Mouse (Mus musculus): Measurements from ENCODE around the gene Lamp1.
"Not testable (repeated sequence)": the region's sequence is repeated elsewhere in the genome, so short reads cannot be mapped to it uniquely, and the experiment has no call there.

The Lamp1 gene

GRCm38 (mm10) chr8:13158718-13159376 is at the start of gene Lamp1:
Lamp1 (plus strand) TSS chr8:13159161.
- DNase-seq (ENCODE audit: low spot score in 2 of 2): peak; percentile 99

- no peak for DNase-seq (ENCODE audit: low spot score in 2 of 2)
Observed at GRCm38 (mm10) chr8:13109416-13109960, 49.5 kb upstream of the Lamp1 start.

- no peak for DNase-seq (ENCODE audit: low spot score in 2 of 2)
Observed at GRCm38 (mm10) chr8:13111917-13112316, 47.0 kb upstream of the Lamp1 start.

- no peak for DNase-seq (ENCODE audit: low spot score in 2 of 2)
Observed at GRCm38 (mm10) chr8:13113232-13113631, 45.7 kb upstream of the Lamp1 start.

GRCm38 (mm10) chr8:13117096-13117495 is 41.9 kb upstream of the Lamp1 start:
- DNase-seq (ENCODE audit: low spot score in 2 of 2): no peak

GRCm38 (mm10) chr8:13118516-13118915 is 40.4 kb upstream of the Lamp1 start:
- no peak for DNase-seq (ENCODE audit: low spot score in 2 of 2)

GRCm38 (mm10) chr8:13120882-13121665 is 37.9 kb upstream of the Lamp1 start:
- no peak for DNase-seq (ENCODE audit: low spot score in 2 of 2)

- no peak for DNase-seq (ENCODE audit: low spot score in 2 of 2)
Observed at GRCm38 (mm10) chr8:13122887-13123421, 36.0 kb upstream of the Lamp1 start.

GRCm38 (mm10) chr8:13124897-13125296 is 34.1 kb upstream of the Lamp1 start:
- no peak for DNase-seq (ENCODE audit: low spot score in 2 of 2)

GRCm38 (mm10) chr8:13132220-13132619 is 26.7 kb upstream of the Lamp1 start:
- DNase-seq (ENCODE audit: low spot score in 2 of 2): not testable (repeated sequence)

- DNase-seq (ENCODE audit: low spot score in 2 of 2): no peak
Observed at GRCm38 (mm10) chr8:13139641-13140182, 19.2 kb upstream of the Lamp1 start.

- DNase-seq (ENCODE audit: low spot score in 2 of 2): no peak
Observed at GRCm38 (mm10) chr8:13141681-13142080, 17.3 kb upstream of the Lamp1 start.

- no peak for DNase-seq (ENCODE audit: low spot score in 2 of 2)
Observed at GRCm38 (mm10) chr8:13148476-13148875, 10.5 kb upstream of the Lamp1 start.

- no peak for DNase-seq (ENCODE audit: low spot score in 2 of 2)
Observed at GRCm38 (mm10) chr8:13149287-13149686, 9.7 kb upstream of the Lamp1 start.

- no peak for DNase-seq (ENCODE audit: low spot score in 2 of 2)
Observed at GRCm38 (mm10) chr8:13149866-13150265, 9.1 kb upstream of the Lamp1 start.

GRCm38 (mm10) chr8:13150929-13151328 is 8.0 kb upstream of the Lamp1 start:
- no peak for DNase-seq (ENCODE audit: low spot score in 2 of 2)

- DNase-seq (ENCODE audit: low spot score in 2 of 2): no peak
Observed at GRCm38 (mm10) chr8:13154099-13154498, 4.9 kb upstream of the Lamp1 start.

GRCm38 (mm10) chr8:13155358-13155757 is 3.6 kb upstream of the Lamp1 start:
- DNase-seq (ENCODE audit: low spot score in 2 of 2): no peak

GRCm38 (mm10) chr8:13156327-13157097 is 2.4 kb upstream of the Lamp1 start:
- DNase-seq (ENCODE audit: low spot score in 2 of 2): peak in 1 of 2 experiments; percentile 34

GRCm38 (mm10) chr8:13159377-13159881 is 468 bp downstream of the Lamp1 start:
- no peak for DNase-seq (ENCODE audit: low spot score in 2 of 2)

- DNase-seq (ENCODE audit: low spot score in 2 of 2): no peak
Observed at GRCm38 (mm10) chr8:13160691-13161090, 1.7 kb downstream of the Lamp1 start.
